Mouse (Mus musculus): ENCODE results near the gene Myoz1.
"Not testable (repeated sequence)": the region's sequence is repeated elsewhere in the genome, so short reads cannot be mapped to it uniquely, and the experiment has no call there.

Gene Myoz1

DNA sequence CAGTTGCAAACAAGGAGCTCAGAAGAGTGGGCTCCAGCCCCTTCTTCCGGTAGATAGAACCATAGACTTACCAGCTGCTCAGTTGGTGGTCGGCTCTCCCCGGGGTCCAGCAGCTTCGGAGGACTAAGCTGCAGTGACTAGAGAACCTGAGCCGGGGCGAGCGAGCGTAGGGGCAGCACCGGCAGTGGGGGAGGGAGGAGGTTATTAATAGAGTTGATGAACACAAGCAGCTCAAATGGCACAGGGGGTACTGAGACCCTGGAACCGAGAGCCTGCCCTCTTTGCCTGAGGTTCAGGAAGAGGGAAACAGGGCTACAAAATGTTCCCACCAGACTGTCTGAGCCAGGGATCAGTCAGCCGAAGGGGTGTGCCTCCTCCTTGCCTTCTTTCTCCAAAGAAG, at the start of gene Myoz1:
Myoz1 (minus strand) TSS at position 180 of the 400 bp plus-strand sequence.
- DNase-seq = no peak

DNA sequence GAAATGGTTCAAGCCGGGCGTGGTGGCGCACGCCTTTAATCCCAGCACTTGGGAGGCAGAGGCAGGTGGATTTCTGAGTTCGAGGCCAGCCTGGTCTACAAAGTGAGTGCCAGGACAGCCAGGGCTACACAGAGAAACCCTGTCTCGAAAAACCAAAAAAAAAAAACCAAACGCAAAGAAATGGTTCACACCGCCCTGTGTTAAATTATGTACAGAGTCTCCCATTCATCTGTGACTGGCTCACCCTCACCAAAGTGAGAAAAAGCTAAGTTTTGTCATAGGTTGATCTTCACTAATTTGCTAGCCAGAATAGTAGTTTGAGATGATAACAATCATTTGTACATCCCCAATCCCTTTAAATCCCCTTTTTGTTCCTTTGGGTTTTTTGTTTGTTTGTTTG, 47.1 kb upstream of the Myoz1 start:
- DNase-seq = not testable (repeated sequence)

DNA sequence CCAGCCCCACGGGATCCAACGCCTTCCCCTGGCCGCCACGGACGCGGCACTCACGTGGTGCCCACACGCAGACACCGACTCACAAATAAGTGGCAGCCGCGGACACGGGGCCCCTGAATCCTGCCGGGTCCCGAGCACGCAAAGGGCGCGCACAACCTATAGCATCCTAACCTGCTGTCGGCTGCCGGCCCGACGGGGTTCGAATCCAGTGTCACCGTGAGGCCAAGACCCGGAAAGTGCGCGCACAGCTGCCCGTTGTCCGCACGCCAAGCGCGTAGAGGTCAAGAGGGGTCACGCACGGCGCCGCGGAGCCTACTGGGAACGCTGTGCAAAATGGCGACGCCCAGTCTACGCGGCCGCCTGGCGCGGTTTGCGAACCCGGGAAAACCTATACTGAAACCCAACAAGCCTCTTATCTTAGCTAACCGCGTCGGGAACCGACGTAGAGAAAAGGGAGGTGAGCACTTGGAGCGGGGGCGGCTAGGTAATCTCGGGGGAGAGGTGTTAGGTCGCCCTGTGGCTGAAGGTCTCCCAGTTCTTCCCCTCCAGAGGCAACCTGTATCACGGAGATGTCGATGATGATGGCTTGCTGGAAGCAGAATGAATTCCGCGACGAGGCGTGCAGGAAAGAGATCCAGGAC, 46.5 kb upstream of the Myoz1 start, which contains the start of gene Chchd1:
Chchd1 (plus strand) TSS at position 266 of the 641 bp plus-strand sequence.
- DNase-seq = peak; percentile 82

DNA sequence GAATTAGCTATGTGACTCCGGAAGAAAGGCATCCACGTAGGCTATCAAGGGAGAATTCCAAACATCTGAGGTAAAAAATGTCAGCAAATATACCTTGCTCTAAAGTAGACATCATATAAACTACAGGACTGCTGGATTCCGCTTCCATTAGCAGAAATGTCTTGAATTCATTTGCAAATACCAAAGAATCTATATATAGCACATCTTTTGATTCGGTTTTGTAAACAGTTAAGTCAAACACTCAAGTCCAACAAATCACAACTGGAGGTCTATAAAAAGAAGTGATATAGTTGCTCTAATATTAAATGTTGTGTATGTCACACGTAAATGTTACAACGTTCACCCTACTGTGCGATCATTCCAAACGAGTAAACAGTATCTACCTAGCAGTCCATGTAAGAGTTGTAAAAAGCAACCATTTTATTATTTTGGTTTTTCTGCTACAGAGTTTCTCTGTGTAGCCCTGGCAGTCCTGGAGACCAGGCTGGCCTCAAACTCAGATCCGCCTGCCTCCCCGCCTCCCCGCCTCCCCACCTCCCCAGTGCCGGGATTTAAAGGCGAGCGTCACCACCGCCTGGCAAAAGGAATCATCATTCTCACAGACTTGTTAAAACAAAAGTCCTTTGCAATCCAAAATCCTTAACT, 45.9 kb upstream of the Myoz1 start:
- DNase-seq = no peak

DNA sequence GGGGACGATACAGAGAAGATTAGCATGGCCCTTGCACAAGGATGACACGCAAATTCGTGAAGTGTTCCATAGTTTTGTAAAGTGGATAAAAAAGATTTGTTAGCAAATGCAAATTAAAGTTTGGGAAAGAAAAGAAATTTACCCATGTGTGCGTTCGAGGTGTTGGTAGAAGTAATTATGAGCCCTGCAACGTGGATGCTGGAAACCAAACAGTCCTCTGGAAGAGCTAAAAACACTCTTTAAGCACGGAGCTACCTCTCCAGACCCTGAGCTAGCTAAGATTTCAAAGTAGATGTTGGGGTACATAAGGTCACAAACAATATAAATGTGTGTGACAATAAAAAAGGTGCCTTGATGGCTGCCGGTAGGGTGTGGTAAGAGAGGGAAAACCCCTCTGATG, 45.2 kb upstream of the Myoz1 start:
- DNase-seq = no peak

DNA sequence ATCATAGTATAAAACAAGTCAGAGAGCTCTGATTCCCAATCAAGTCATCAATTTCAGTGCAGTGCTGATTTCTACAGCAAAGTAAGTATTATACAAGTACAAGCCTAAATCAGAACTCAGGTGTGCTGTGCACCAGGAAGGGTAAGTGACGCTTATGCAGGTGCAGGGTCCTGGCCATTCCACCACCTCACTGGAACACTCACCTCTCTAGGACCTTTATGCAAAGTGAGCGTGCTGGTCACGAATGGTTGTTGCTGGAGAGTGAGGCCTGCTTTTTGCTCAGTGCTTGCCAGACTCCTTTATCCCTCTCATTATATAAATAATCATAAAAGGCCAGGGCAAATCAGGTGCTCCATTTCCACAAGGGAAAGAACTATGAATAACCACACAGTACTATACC, 44.0 kb upstream of the Myoz1 start:
- DNase-seq = no peak

DNA sequence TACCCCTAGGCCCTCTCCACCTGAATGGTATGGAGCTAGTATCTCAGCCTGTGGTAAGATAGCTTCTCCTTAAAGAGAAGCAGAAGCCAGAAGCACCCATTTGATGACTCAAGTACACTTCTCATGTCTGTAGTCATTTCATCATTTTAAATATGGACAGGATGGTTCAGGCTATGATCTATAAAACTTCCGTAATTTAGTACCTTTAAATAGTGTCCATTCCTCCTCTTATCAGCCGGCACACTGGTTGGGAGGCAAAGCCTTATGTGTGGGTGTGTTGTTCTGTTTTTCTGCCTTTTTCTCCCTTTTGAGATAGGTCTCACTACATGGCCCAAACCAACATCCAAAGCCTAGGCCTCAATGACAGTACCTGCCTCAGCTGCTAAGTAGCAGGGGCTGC, 42.2 kb upstream of the Myoz1 start:
- DNase-seq = no peak

DNA sequence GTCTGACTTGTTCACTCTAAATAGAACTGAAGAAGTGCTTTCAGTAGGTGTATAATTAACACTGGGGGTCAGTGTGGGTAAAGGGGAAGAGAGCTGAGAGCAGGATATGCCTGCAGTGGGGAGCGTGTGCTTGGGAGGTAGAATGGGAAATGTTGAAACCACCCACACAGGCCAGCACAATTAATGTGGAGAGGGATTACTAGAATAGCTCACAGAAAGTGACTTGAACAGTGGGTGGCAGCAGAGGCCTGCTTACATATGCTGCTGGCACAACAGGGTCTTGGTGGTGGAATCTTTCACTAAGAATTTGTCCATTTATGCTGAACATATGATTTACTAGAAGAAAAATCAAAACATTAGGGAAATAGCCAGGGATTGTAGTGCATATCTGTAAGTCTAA, 40.6 kb upstream of the Myoz1 start:
- peak; percentile 52 for DNase-seq

DNA sequence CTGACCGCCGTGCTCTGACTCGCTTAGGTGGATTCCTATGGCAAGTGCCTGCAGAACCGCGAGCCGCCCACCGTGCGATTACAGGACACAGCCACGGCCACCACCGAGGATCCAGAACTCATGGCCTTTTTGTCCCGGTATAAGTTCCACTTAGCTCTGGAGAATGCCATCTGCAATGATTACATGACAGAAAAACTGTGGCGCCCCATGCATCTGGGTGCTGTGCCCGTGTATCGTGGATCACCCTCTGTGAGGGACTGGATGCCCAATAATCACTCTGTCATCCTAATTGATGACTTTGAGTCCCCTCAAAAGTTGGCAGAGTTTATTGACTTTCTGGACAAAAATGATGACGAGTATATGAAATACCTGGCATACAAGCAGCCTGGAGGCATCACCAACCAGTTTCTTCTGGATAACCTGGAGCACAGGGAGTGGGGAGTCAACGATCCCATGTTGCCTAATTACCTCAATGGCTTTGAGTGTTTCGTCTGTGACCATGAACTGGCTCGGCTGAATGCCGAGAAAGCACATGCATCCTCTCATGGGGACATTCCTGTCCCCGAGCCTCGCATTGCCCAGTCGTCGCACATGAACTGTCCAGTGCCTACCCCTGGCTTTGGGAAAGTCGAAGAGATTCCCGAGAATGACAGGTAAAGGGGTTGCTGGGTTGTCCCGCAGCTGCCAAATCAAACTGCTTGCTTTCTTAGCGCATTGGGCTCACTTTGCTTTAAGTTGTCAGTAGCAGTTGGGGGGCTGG, 39.6 kb upstream of the Myoz1 start:
- no peak for DNase-seq

DNA sequence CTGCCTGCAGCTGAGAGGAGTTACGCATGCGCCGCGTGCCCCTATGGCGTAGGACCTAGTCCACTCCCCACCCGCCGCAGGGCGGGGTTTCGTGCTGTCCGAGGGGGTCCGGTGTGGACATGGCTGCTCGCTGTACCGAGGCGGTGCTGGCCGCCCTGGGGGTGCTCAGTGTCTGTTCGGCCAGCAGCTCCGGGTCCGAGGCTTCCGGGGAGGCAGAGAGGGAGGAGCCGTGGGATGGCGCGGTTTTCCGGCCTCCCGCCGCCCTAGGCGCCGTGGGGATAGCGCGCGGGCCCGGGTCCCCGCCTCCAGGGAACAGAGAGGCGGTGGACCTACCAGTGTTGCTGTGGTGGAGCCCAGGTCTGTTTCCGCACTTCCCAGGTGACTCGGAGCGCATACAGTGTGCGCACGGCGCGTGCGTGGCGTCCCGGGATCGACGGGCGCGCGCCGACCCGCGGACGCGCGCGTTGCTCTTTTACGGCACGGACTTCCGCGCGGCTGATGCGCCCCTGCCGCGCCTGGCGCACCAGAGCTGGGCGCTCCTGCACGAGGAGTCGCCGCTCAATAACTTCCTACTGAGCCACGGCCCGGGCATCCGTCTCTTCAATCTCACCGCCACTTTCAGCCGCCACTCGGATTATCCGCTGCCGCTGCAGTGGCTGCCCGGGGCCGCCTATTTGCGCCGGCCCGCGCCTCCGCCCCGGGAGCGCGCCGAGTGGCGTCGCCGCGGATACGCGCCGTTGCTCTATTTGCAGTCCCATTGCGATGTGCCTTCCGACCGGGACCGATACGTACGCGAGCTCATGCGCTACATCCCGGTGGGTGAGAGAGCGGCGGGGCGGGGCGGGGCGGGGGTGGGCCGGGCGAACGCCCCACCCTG, 38.8 kb upstream of the Myoz1 start, which contains the start of gene Fut11:
Fut11 (plus strand) TSS at position 85 of the 877 bp plus-strand sequence.
- DNase-seq = peak; percentile 80

DNA sequence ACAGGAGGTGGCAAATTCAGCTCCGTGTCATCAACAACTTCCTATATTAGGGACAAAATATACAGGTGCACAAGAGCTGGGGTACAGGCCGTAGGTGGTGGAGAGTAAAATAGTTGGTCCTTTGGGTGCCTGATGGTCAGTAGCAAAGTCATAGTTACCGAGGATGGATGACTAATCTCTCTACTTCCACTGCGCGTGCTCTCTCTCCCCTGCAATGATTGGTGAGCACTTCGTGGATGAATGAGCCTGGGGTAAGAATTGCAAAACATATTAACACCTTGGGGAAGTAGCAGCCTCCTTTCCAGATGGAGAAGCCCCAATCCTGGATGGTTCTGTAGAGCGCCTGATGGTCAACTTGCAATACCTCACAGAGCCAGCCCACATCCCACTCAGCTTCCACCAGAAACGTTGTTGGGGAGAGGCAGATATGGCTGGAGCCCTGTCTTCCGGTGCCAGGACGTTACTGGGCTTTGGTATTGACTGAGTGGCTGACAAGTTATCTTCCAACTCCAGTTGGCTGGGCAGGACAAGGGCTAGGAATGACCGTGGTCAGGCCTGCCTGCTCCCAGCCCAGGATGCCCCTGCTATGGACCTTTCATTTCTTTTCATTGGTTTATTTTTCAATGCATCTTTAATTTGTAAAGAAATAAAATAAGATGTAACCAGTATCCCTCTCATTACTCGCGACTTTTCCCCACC, 38.0 kb upstream of the Myoz1 start:
- peak; percentile 14 for DNase-seq

DNA sequence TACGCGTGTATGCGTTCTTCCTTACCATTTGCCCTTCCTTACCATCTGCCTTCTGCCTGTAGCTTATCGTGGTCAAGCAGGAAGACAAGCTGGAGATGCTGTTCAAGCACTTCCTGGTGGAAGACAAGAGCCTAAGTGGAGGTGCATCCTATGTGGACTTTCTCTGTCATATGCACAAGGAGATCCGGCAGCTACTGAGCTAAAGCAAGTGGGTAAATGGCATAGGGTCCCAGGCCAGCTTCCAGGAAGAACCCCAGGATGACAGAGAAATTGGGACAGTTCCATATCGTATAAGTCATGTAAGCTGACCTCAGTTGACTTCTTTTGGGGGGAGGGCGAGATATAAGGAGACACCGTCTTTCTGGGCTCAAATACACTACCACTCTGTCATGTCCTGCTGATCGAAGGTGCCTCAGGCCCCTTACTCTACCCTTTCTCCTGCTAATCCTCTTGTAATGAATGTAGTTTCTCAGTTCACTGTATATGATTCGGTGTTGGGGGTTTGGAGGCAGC, 37.3 kb upstream of the Myoz1 start:
- DNase-seq = no peak

DNA sequence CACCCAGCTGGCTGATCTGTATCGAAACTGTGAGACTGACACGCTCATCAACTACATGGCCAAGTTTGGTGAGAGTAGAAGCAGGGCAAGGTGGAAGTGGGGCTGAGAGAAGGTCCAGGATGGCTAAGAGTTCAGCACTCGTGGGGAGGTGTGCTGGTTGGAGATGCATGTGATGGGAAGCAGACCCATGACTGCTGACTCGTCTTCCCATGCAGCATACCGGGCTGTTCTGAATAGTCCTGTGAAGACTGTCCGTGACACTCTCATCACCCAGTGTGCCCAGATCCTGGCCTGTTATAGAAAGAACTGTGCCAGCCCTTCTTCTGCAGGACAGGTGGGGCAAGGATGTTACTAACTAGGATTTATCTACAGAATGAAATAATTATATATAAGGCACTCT, 35.4 kb upstream of the Myoz1 start:
- no peak for DNase-seq

DNA sequence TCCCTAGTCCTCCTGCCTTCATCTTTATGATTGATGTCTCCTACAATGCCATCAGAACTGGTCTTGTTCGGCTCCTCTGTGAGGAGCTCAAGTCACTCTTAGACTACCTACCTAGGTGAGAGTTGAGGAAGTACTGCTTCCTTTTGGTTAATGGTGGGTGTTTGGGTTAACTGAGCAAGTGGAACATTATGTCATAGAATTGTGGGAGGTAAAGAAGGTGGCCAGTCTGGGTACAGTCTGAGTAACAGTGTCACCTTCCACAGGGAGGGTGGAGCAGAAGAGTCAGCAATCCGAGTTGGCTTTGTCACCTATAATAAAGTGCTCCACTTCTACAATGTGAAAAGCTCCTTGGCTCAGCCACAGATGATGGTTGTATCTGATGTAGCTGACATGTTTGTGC, 32.7 kb upstream of the Myoz1 start:
- no peak for DNase-seq

DNA sequence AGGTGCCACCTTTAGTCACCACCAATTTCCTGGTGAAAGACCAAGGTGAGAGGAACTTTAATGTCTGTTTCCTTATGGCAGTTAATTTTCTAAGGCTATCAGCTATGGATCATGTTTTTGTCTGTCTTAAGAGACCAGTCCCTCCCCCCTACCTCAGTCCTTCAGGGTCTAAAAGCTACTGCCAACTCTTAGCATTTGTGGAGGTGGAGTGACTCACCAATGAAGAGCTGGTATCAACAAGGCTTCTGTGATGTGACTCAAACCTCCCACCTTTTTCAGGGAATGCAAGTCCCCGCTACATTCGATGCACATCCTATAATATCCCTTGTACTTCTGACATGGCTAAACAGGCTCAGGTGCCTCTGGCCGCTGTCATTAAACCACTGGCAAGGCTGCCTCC, 30.2 kb upstream of the Myoz1 start:
- DNase-seq = no peak

DNA sequence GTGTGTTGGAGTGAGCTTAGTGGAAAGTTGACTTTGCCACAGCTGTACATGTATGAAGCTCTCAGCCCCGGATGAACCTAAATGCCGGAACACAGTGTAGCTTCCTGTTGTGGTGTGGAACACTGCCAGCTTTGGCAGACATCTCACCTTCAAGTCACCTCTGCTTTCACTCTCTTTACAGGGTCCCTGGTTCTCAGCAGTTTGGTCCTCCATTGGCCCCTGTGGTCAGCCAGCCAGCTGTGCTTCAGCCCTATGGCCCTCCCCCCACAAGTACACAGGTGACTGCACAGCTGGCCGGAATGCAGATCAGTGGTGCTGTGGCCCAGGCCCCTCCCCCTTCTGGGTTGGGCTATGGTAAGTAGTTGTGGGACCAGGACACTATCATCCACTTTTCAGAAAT, 26.2 kb upstream of the Myoz1 start:
- DNase-seq = peak; percentile 78

DNA sequence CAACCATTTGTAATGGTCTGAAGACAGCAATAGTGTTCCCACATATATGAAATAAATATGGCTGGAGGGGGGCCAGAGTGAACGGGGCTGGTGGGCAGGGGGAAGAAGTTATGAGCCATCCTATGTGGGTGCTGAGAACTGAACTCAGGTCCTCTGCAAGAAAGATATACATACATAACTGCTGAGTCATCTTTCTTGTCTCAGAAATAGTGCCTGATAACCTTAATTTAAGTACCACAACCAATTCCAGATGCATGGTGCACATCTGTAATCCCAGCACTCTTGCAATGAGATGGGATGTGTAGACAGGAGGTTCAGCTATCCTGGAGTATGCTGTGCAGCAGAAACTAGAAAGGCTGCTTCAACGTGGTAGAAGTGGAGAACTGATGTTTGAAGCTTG, 25.4 kb upstream of the Myoz1 start:
- DNase-seq = no peak

DNA sequence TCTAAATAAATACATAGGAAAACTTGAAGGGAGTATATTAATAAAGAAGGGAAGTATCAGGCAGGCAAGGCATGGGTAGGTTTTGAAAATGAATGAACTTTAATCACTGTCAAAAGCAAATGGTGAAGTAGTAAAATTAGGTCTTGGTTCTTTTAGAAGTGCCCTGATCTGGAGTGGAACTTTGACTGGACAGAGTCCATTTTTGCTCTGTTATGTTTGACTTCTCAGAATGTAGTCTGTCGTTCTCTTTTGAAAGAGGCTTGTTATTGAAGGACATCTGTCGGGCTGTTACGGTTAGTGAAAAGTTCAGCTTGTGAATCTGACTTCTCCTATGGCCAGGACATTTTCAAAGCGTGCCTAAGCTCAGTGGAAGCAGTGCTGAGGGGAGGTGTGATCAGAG, 21.6 kb upstream of the Myoz1 start:
- no peak for DNase-seq

DNA sequence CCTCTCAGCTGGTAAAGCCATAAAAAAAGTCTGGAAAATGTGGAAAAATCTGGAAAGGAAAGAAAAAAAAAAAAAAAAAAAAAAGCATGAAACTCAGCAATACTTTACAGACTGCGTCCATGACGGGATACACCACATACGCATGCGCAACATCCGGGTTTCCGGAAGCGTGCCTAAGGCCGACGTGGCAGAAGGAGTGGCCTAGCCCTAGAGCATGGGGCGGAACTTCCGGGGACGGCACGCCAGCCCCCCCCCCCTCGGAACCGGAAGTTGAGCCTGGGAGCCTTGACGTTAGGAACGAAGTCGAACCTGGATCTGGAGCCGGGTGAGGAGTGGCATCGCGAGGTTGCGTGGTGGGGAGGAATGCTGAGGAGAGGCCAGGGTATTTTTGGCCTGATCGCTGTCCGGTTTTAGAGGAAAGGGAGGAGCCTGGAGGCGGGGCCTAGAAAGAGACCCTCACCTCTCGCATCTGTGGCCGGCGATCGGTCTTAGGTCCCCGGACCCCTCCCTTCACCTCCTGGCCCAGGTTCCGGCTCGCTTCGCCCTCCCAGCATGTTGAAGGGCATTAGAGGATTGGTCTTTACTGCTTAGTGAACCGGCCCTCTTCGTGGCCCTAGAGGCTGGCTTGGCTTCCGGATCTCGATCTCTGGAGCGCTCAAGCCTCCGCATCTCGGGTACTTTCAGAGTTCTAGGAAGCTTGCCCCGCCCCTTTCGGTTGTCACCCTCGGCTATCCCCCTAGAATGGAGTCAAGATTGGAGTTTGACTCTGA, 17.9 kb upstream of the Myoz1 start, which contains the start of gene Sec24c:
Sec24c (plus strand) TSS at position 245 of the 770 bp plus-strand sequence.
- DNase-seq = peak; percentile 97

DNA sequence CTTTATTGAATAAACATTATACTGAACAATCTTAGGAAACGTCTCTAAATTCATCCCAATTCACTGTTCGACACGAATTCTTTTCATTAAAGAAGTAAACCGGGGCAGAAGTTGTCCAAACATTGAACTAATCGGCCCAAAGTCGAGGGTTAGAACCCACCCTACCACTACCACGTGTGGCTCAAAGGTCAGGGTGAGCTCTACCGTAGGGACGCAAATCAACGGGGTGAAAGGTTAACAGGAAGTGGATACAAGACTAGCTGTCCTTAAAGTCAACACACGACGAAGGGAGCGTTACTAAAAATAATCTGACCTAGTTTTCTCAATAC, 17.4 kb upstream of the Myoz1 start:
- peak; percentile 36 for DNase-seq

DNA sequence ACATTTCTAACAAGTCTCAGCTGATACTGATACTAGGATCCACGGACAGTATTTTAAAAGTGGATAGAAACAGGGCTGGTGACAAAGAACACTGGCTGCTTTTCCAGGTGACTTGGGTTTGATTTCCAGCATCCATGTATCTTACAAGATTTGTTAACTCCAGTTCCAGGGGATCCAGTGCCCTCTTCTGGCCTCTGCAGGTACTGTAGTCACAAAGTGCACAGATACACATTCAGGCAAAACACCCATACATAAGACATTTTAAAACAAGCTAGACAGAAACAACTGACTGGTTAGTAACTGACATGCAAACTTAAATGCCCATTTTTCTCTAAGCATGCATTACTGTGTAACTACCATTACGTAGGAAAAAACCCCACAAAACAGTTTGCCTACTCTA, 16.6 kb upstream of the Myoz1 start:
- peak; percentile 38 for DNase-seq

Measured in thymus, postnatal 25 days (tissue).